Mouse (Mus musculus): ENCODE data around the gene Gm21905. TPM values are rescaled to one million over a fixed set of nuclear protein-coding genes. Genes with fewer than 3 reads are reported as not detected.

Gene Gm21905
- polyA plus RNA-seq, 1 experiment from 2014 or later: not detected

GRCm38 (mm10) chr5:67947006-67947405 lies 785 bp upstream of the Gm21905 start:
- H3K4me1 ChIP-seq (ENCODE audit: control insufficient read depth, insufficient read depth, low read length): no peaks in the 10 kb centered on the region
- no peaks in the 10 kb centered on the region for H3K9me3 ChIP-seq (ENCODE audit: control insufficient read depth, low read depth, low read length)
- H3K36me3 ChIP-seq (ENCODE audit: control insufficient read depth, insufficient read depth, low read length): no peaks in the 10 kb centered on the region
- H3K27ac ChIP-seq (ENCODE audit: low read length): no peak overlapping the region
- no peak overlapping the region for H3K4me3 ChIP-seq (ENCODE audit: low read depth, low read length)
- no peak overlapping the region for H3K4me2 ChIP-seq (replicated peaks; ENCODE audit: low read depth, low read length)
- no peaks in the 10 kb centered on the region for H3K27me3 ChIP-seq (ENCODE audit: control insufficient read depth, insufficient read depth, low read length)
- no peak for ATAC-seq (ENCODE audit: insufficient number of reproducible peaks, insufficient read depth, low FRiP score, low read depth)
- H3K9ac ChIP-seq (replicated peaks; ENCODE audit: low read depth, low read length): no peak overlapping the region

- Histone ChIP-seq H3K4me1 (ENCODE audit: control insufficient read depth, insufficient read depth, low read length) (no peaks in the 10 kb centered on the region), H3K27me3 (ENCODE audit: control insufficient read depth, insufficient read depth, low read length) (no peaks in the 10 kb centered on the region), H3K9me3 (ENCODE audit: control insufficient read depth, low read depth, low read length) (no peaks in the 10 kb centered on the region), H3K4me3 (ENCODE audit: low read depth, low read length) (no peak overlapping the region), H3K9ac (replicated peaks; ENCODE audit: low read depth, low read length) (no peak overlapping the region), H3K36me3 (ENCODE audit: control insufficient read depth, insufficient read depth, low read length) (no peaks in the 10 kb centered on the region), H3K4me2 (replicated peaks; ENCODE audit: low read depth, low read length) (no peak overlapping the region), H3K27ac (ENCODE audit: low read length) (no peak overlapping the region)
- WGBS: 72% methylated on average over 1 of the region's 1 CpGs
- ATAC-seq (ENCODE audit: insufficient number of reproducible peaks, insufficient read depth, low FRiP score, low read depth): no peak
Measured at GRCm38 (mm10) chr5:67944074-67944785, 2.0 kb downstream of the Gm21905 start.

DNA sequence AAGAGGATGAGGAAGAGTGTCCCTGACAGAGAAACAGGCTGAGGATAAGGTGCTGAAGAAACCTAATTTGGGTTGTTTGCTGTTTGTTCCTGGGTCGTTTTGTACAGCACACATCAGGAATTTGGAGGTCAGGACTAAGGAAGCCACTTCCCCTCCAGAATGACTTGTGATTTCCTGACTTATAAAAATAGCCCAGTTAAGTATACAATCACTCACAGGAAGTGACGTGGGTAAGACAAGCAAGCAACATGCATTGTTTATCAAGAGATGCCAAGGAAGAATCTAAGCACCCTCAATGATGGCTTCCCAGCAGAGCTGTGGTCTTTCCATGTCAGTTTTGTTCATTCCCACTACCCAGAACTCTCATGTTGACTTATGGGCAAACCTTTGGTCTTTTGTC lies 3.0 kb downstream of the Gm21905 start:
- no peaks in the 10 kb centered on the region for H3K36me3 ChIP-seq (ENCODE audit: control insufficient read depth, insufficient read depth, low read length)
- no peaks in the 10 kb centered on the region for H3K4me1 ChIP-seq (ENCODE audit: control insufficient read depth, insufficient read depth, low read length)
- H3K4me2 ChIP-seq (replicated peaks; ENCODE audit: low read depth, low read length): no peak overlapping the region
- no peaks in the 10 kb centered on the region for H3K9me3 ChIP-seq (ENCODE audit: control insufficient read depth, low read depth, low read length)
- no peak overlapping the region for H3K9ac ChIP-seq (replicated peaks; ENCODE audit: low read depth, low read length)
- no peaks in the 10 kb centered on the region for H3K27me3 ChIP-seq (ENCODE audit: control insufficient read depth, insufficient read depth, low read length)
- no peak for ATAC-seq (ENCODE audit: insufficient number of reproducible peaks, insufficient read depth, low FRiP score, low read depth)
- no peak overlapping the region for H3K4me3 ChIP-seq (ENCODE audit: low read depth, low read length)
- 36% methylated on average over 2 of the region's 2 CpGs for WGBS
- H3K27ac ChIP-seq (ENCODE audit: low read length): no peak overlapping the region

GRCm38 (mm10) chr5:67941369-67941768 lies 4.9 kb downstream of the Gm21905 start, which contains the start of gene Gm5108:
Gene Gm5108 (plus strand): TSS chr5:67941669.
- Histone ChIP-seq H3K27ac (ENCODE audit: low read length) (no peak within 1 kb of the TSS), H3K4me1 (ENCODE audit: control insufficient read depth, insufficient read depth, low read length) (no peaks in the 10 kb centered on the region), H3K9me3 (ENCODE audit: control insufficient read depth, low read depth, low read length) (no peaks in the 10 kb centered on the region), H3K9ac (replicated peaks; ENCODE audit: low read depth, low read length) (no peak within 1 kb of the TSS), H3K27me3 (ENCODE audit: control insufficient read depth, insufficient read depth, low read length) (no peaks in the 10 kb centered on the region), H3K4me2 (replicated peaks; ENCODE audit: low read depth, low read length) (no peak within 1 kb of the TSS), H3K4me3 (ENCODE audit: low read depth, low read length) (no peak within 1 kb of the TSS), H3K36me3 (ENCODE audit: control insufficient read depth, insufficient read depth, low read length) (no peaks in the 10 kb centered on the region)
- ATAC-seq (ENCODE audit: insufficient number of reproducible peaks, insufficient read depth, low FRiP score, low read depth): no peak
- 81% methylated on average over 2 of the region's 2 CpGs for WGBS

DNA sequence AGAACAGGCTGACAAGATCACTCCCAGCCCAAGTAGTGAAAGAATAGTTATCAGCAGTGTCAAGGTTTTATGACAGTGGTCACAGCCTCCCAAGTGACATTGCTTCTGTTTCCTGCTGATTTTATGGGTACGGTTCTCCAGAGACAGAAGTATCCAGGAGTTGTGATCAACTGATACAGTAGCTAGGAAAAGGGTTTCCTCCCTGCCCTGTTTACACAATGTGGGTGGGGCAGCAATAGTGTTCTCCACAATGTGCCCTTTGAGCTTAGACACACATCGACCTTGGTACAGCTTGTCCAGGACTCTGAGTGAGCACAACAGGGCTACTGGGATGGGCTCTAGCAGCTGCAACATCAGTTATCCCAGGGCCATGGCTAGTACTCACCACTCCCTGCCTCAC lies 14.6 kb downstream of the Gm21905 start:
- WGBS: 54% methylated on average over 2 of the region's 2 CpGs
- Histone ChIP-seq H3K27me3 (ENCODE audit: control insufficient read depth, insufficient read depth, low read length) (no peaks in the 10 kb centered on the region), H3K36me3 (ENCODE audit: control insufficient read depth, insufficient read depth, low read length) (no peaks in the 10 kb centered on the region), H3K4me2 (replicated peaks; ENCODE audit: low read depth, low read length) (no peak overlapping the region), H3K9ac (replicated peaks; ENCODE audit: low read depth, low read length) (no peak overlapping the region), H3K4me3 (ENCODE audit: low read depth, low read length) (no peak overlapping the region), H3K9me3 (ENCODE audit: control insufficient read depth, low read depth, low read length) (no peaks in the 10 kb centered on the region), H3K27ac (ENCODE audit: low read length) (no peak overlapping the region), H3K4me1 (ENCODE audit: control insufficient read depth, insufficient read depth, low read length) (no peaks in the 10 kb centered on the region)
- ATAC-seq (ENCODE audit: insufficient number of reproducible peaks, insufficient read depth, low FRiP score, low read depth): no peak

DNA sequence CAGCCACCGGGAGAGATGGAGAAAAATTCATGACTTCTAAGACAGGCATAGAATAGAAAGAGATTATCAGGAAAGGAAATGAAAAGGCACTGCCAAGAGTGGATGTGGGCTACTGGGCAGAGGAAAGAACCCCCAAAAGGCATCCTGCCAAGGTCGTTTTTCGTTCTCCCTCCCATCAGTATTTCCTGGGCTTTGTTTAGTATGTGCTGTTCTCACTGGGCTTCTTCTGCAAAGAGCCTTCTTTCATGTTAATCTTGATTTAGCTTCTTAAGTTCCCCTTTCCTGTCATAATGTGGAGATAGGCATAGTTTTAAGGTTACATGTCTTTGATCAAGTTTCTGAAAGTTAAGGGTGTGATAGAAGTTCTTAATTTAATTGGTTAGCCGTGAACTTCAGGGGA lies 15.6 kb downstream of the Gm21905 start:
- H3K4me3 ChIP-seq (ENCODE audit: low read depth, low read length): no peak overlapping the region
- H3K9ac ChIP-seq (replicated peaks; ENCODE audit: low read depth, low read length): no peak overlapping the region
- no peak overlapping the region for H3K4me2 ChIP-seq (replicated peaks; ENCODE audit: low read depth, low read length)
- ATAC-seq (ENCODE audit: insufficient number of reproducible peaks, insufficient read depth, low FRiP score, low read depth): no peak
- no peaks in the 10 kb centered on the region for H3K27me3 ChIP-seq (ENCODE audit: control insufficient read depth, insufficient read depth, low read length)
- H3K9me3 ChIP-seq (ENCODE audit: control insufficient read depth, low read depth, low read length): no peaks in the 10 kb centered on the region
- 51% methylated on average over 4 of the region's 4 CpGs for WGBS
- no peaks in the 10 kb centered on the region for H3K36me3 ChIP-seq (ENCODE audit: control insufficient read depth, insufficient read depth, low read length)
- no peak overlapping the region for H3K27ac ChIP-seq (ENCODE audit: low read length)
- no peaks in the 10 kb centered on the region for H3K4me1 ChIP-seq (ENCODE audit: control insufficient read depth, insufficient read depth, low read length)

- no peak overlapping the region for H3K27ac ChIP-seq (ENCODE audit: low read length)
- whole genome bisulfite sequencing: 60% methylated on average over 2 of the region's 2 CpGs
- no peaks in the 10 kb centered on the region for H3K27me3 ChIP-seq (ENCODE audit: control insufficient read depth, insufficient read depth, low read length)
- H3K36me3 ChIP-seq (ENCODE audit: control insufficient read depth, insufficient read depth, low read length): no peaks in the 10 kb centered on the region
- H3K9me3 ChIP-seq (ENCODE audit: control insufficient read depth, low read depth, low read length): no peaks in the 10 kb centered on the region
- ATAC-seq (ENCODE audit: insufficient number of reproducible peaks, insufficient read depth, low FRiP score, low read depth): no peak
- no peak overlapping the region for H3K9ac ChIP-seq (replicated peaks; ENCODE audit: low read depth, low read length)
- H3K4me2 ChIP-seq (replicated peaks; ENCODE audit: low read depth, low read length): no peak overlapping the region
- no peak overlapping the region for H3K4me3 ChIP-seq (ENCODE audit: low read depth, low read length)
- H3K4me1 ChIP-seq (ENCODE audit: control insufficient read depth, insufficient read depth, low read length): no peaks in the 10 kb centered on the region
Measured at GRCm38 (mm10) chr5:67904555-67904954, 41.7 kb downstream of the Gm21905 start.

GRCm38 (mm10) chr5:67898921-67899320 lies 47.3 kb downstream of the Gm21905 start:
- Histone ChIP-seq H3K27ac (ENCODE audit: low read length) (no peak overlapping the region), H3K36me3 (ENCODE audit: control insufficient read depth, insufficient read depth, low read length) (no peaks in the 10 kb centered on the region), H3K4me3 (ENCODE audit: low read depth, low read length) (no peak overlapping the region), H3K9me3 (ENCODE audit: control insufficient read depth, low read depth, low read length) (no peaks in the 10 kb centered on the region), H3K4me2 (replicated peaks; ENCODE audit: low read depth, low read length) (no peak overlapping the region), H3K27me3 (ENCODE audit: control insufficient read depth, insufficient read depth, low read length) (no peaks in the 10 kb centered on the region), H3K4me1 (ENCODE audit: control insufficient read depth, insufficient read depth, low read length) (no peaks in the 10 kb centered on the region), H3K9ac (replicated peaks; ENCODE audit: low read depth, low read length) (no peak overlapping the region)
- no peak for ATAC-seq (ENCODE audit: insufficient number of reproducible peaks, insufficient read depth, low FRiP score, low read depth)
- WGBS: 95% methylated on average over 1 of the region's 1 CpGs

Measured in stomach, embryonic 14.5 days (tissue).